Mouse (Mus musculus): Measurements from ENCODE around the gene Bpi. TPM values are rescaled to one million over a fixed set of nuclear protein-coding genes. Genes with fewer than 3 reads are reported as not detected.

The Bpi gene
- polyA plus RNA-seq, 1 experiment, result 0.06 TPM

- Histone ChIP-seq H3K27ac (ENCODE audit: insufficient read depth, low read depth, low read length) (no peak overlapping the region), H3K4me1 (ENCODE audit: control insufficient read depth, insufficient read depth, low read length) (no peaks in the 10 kb centered on the region), H3K4me3 (ENCODE audit: insufficient read depth, low read depth, low read length) (no peak overlapping the region), H3K27me3 (replicated peaks; ENCODE audit: control insufficient read depth, insufficient read depth, low read length) (no peaks in the 10 kb centered on the region), H3K36me3 (ENCODE audit: control insufficient read depth, insufficient read depth, low read length) (no peaks in the 10 kb centered on the region)
- 65% methylated on average over 10 of the region's 10 CpGs for WGBS
- TF ChIP-seq POLR2A (IDR thresholded peaks at IDR 0.05; ENCODE audit: low read depth, low read length) (no peak), CTCF (conservative IDR thresholded peaks at IDR 0.05; ENCODE audit: insufficient read depth, insufficient read length, low read depth, low read length) (no peak)
- DNase-seq, result peak; percentile 35
These were observed 66.8 kb downstream of the Bpi start for GRCm38 (mm10) chr2:158324531-158325190.

GRCm38 (mm10) chr2:158325609-158326008, 67.7 kb downstream of the Bpi start:
- no peak overlapping the region for H3K4me3 ChIP-seq (ENCODE audit: insufficient read depth, low read depth, low read length)
- TF ChIP-seq POLR2A (IDR thresholded peaks at IDR 0.05; ENCODE audit: low read depth, low read length) (no peak), CTCF (conservative IDR thresholded peaks at IDR 0.05; ENCODE audit: insufficient read depth, insufficient read length, low read depth, low read length) (no peak)
- no peak overlapping the region for H3K27ac ChIP-seq (ENCODE audit: insufficient read depth, low read depth, low read length)
- DNase-seq, result no peak
- H3K4me1 ChIP-seq (ENCODE audit: control insufficient read depth, insufficient read depth, low read length), result no peaks in the 10 kb centered on the region
- WGBS, result 84% methylated on average over 8 of the region's 8 CpGs
- H3K36me3 ChIP-seq (ENCODE audit: control insufficient read depth, insufficient read depth, low read length), result no peaks in the 10 kb centered on the region
- no peaks in the 10 kb centered on the region for H3K27me3 ChIP-seq (replicated peaks; ENCODE audit: control insufficient read depth, insufficient read depth, low read length)

Other genes starting within 250 kb of the Bpi start
- 15.6 and 16.3 TPM in 2 replicates for gene Tti1, start 229.7 kb upstream of the Bpi start, polyA plus RNA-seq (2012; rRNA removed)
- gene Rprd1b, start 229.6 kb upstream of the Bpi start, polyA plus RNA-seq (2012; rRNA removed), result 17.5 and 18.6 TPM in 2 replicates
- gene Tgm2, start 111.7 kb upstream of the Bpi start, polyA plus RNA-seq (2012; rRNA removed), result 217 and 221 TPM in 2 replicates
- gene D630003M21Rik, start 28.9 kb upstream of the Bpi start, polyA plus RNA-seq (2012; rRNA removed), result 2.0 and 2.5 TPM in 2 replicates
- gene Lbp, start 48.4 kb downstream of the Bpi start, polyA plus RNA-seq (2012; rRNA removed), result 19.8 and 27.2 TPM in 2 replicates
- 35.3 and 58.4 TPM in 2 replicates for gene Snhg11, start 117.5 kb downstream of the Bpi start, polyA plus RNA-seq (2012; rRNA removed)
- gene Ralgapb, start 151.8 kb downstream of the Bpi start, polyA plus RNA-seq (2012; rRNA removed), result 25.6 and 30.6 TPM in 2 replicates
- 26.8 and 35.2 TPM in 2 replicates for gene Adig, start 244.5 kb downstream of the Bpi start, polyA plus RNA-seq (2012; rRNA removed)

Data from kidney, adult 2 months (tissue).